Mouse (Mus musculus): ENCODE measurements around the gene Myl4. TPM values are rescaled to one million over a fixed set of nuclear protein-coding genes. Genes with fewer than 3 reads are reported as not detected.
A peak's percentile ranks its signal among the peaks of the same experiment; 100 is the strongest.

The Myl4 gene
- polyA plus RNA-seq, 1 experiment from 2014 or later = 1.2 TPM

GRCm38 (mm10) chr11:104614130-104614529, 63.7 kb downstream of the Myl4 start:
- Histone ChIP-seq H3K4me1 (replicated peaks) (peaks cover 19% of the 10 kb centered on the region), H3K4me3 (no peak overlapping the region), H3K27me3 (ENCODE audit: insufficient read depth, poor library complexity, severe bottlenecking) (peaks cover 28% of the 10 kb centered on the region), H3K36me3 (no peaks in the 10 kb centered on the region), H3K9me3 (no peaks in the 10 kb centered on the region), H3K27ac (no peak overlapping the region)
- no peak for DNase-seq (ENCODE audit: low spot score)
- WGBS = 89% methylated on average over 2 of the region's 2 CpGs

GRCm38 (mm10) chr11:104616182-104616581, 65.7 kb downstream of the Myl4 start:
- Histone ChIP-seq H3K4me1 (replicated peaks) (peaks cover 33% of the 10 kb centered on the region), H3K27ac (no peak overlapping the region), H3K9me3 (no peaks in the 10 kb centered on the region), H3K4me3 (no peak overlapping the region), H3K36me3 (no peaks in the 10 kb centered on the region), H3K27me3 (ENCODE audit: insufficient read depth, poor library complexity, severe bottlenecking) (peaks cover 8% of the 10 kb centered on the region)
- WGBS = 81% methylated on average over 5 of the region's 5 CpGs
- DNase-seq (ENCODE audit: low spot score) = no peak

GRCm38 (mm10) chr11:104618638-104619076, 68.2 kb downstream of the Myl4 start:
- Histone ChIP-seq H3K4me3 (no peak overlapping the region), H3K36me3 (no peaks in the 10 kb centered on the region), H3K4me1 (replicated peaks) (peaks cover 44% of the 10 kb centered on the region), H3K27ac (peak overlapping the region; percentile 77; the same call in 1 of the 2 replicates), H3K9me3 (no peaks in the 10 kb centered on the region), H3K27me3 (ENCODE audit: insufficient read depth, poor library complexity, severe bottlenecking) (no peaks in the 10 kb centered on the region)
- 66% methylated on average over 6 of the region's 6 CpGs for WGBS
- DNase-seq (ENCODE audit: low spot score) = no peak

- H3K4me3 ChIP-seq = no peak overlapping the region
- H3K27ac ChIP-seq = peak overlapping the region; percentile 77
- no peaks in the 10 kb centered on the region for H3K9me3 ChIP-seq
- H3K4me1 ChIP-seq (replicated peaks) = peaks cover 44% of the 10 kb centered on the region
- DNase-seq (ENCODE audit: low spot score) = peak; percentile 53
- no peaks in the 10 kb centered on the region for H3K27me3 ChIP-seq (ENCODE audit: insufficient read depth, poor library complexity, severe bottlenecking)
- H3K36me3 ChIP-seq = no peaks in the 10 kb centered on the region
- 44% methylated on average over 13 of the region's 13 CpGs for WGBS
These were observed 68.9 kb downstream of the Myl4 start for GRCm38 (mm10) chr11:104619084-104620022.

- Histone ChIP-seq H3K27me3 (ENCODE audit: insufficient read depth, poor library complexity, severe bottlenecking) (no peaks in the 10 kb centered on the region), H3K27ac (no peak overlapping the region), H3K4me3 (no peak overlapping the region), H3K9me3 (no peaks in the 10 kb centered on the region), H3K4me1 (replicated peaks) (peaks cover 62% of the 10 kb centered on the region), H3K36me3 (no peaks in the 10 kb centered on the region)
- WGBS = 45% methylated on average over 12 of the region's 12 CpGs
- DNase-seq (ENCODE audit: low spot score) = no peak
These were observed 71.8 kb downstream of the Myl4 start for GRCm38 (mm10) chr11:104622040-104622962.

GRCm38 (mm10) chr11:104624791-104625391, 74.4 kb downstream of the Myl4 start:
- Histone ChIP-seq H3K36me3 (no peaks in the 10 kb centered on the region), H3K4me1 (replicated peaks) (peaks cover 39% of the 10 kb centered on the region), H3K27ac (peak overlapping the region; percentile 53), H3K9me3 (no peaks in the 10 kb centered on the region), H3K27me3 (ENCODE audit: insufficient read depth, poor library complexity, severe bottlenecking) (no peaks in the 10 kb centered on the region), H3K4me3 (no peak overlapping the region)
- 43% methylated on average over 6 of the region's 6 CpGs for WGBS
- peak; percentile 53 for DNase-seq (ENCODE audit: low spot score)

- 41% methylated on average over 12 of the region's 12 CpGs for WGBS
- Histone ChIP-seq H3K36me3 (no peaks in the 10 kb centered on the region), H3K27me3 (ENCODE audit: insufficient read depth, poor library complexity, severe bottlenecking) (no peaks in the 10 kb centered on the region), H3K27ac (peak overlapping the region; percentile 53; the same call in 1 of the 2 replicates), H3K9me3 (no peaks in the 10 kb centered on the region), H3K4me1 (replicated peaks) (peaks cover 33% of the 10 kb centered on the region), H3K4me3 (no peak overlapping the region)
- peak; percentile 59 for DNase-seq (ENCODE audit: low spot score)
These were observed 75.3 kb downstream of the Myl4 start for GRCm38 (mm10) chr11:104625453-104626402.

- Histone ChIP-seq H3K9me3 (no peaks in the 10 kb centered on the region), H3K27ac (no peak overlapping the region), H3K36me3 (no peaks in the 10 kb centered on the region), H3K4me1 (replicated peaks) (peaks cover 37% of the 10 kb centered on the region), H3K4me3 (no peak overlapping the region), H3K27me3 (ENCODE audit: insufficient read depth, poor library complexity, severe bottlenecking) (no peaks in the 10 kb centered on the region)
- DNase-seq (ENCODE audit: low spot score) = no peak
These were observed 76.2 kb downstream of the Myl4 start for GRCm38 (mm10) chr11:104626635-104627034.

GRCm38 (mm10) chr11:104627616-104628301, 77.3 kb downstream of the Myl4 start:
- Histone ChIP-seq H3K27me3 (ENCODE audit: insufficient read depth, poor library complexity, severe bottlenecking) (no peaks in the 10 kb centered on the region), H3K4me3 (no peak overlapping the region), H3K9me3 (no peaks in the 10 kb centered on the region), H3K4me1 (replicated peaks) (peaks cover 36% of the 10 kb centered on the region), H3K36me3 (no peaks in the 10 kb centered on the region), H3K27ac (no peak overlapping the region)
- 61% methylated on average over 11 of the region's 11 CpGs for WGBS
- no peak for DNase-seq (ENCODE audit: low spot score)

- Histone ChIP-seq H3K9me3 (no peaks in the 10 kb centered on the region), H3K27me3 (ENCODE audit: insufficient read depth, poor library complexity, severe bottlenecking) (no peaks in the 10 kb centered on the region), H3K4me3 (no peak overlapping the region), H3K27ac (no peak overlapping the region), H3K4me1 (replicated peaks) (peaks cover 34% of the 10 kb centered on the region), H3K36me3 (no peaks in the 10 kb centered on the region)
- WGBS = 96% methylated on average over 5 of the region's 5 CpGs
- DNase-seq (ENCODE audit: low spot score) = no peak
These were observed 78.1 kb downstream of the Myl4 start for GRCm38 (mm10) chr11:104628566-104628965.

GRCm38 (mm10) chr11:104630185-104630835, 79.8 kb downstream of the Myl4 start:
- peaks cover 26% of the 10 kb centered on the region for H3K4me1 ChIP-seq (replicated peaks)
- no peak overlapping the region for H3K4me3 ChIP-seq
- H3K27ac ChIP-seq = no peak overlapping the region
- no peaks in the 10 kb centered on the region for H3K27me3 ChIP-seq (ENCODE audit: insufficient read depth, poor library complexity, severe bottlenecking)
- WGBS = 79% methylated on average over 7 of the region's 7 CpGs
- H3K9me3 ChIP-seq = no peaks in the 10 kb centered on the region
- no peaks in the 10 kb centered on the region for H3K36me3 ChIP-seq
- no peak for DNase-seq (ENCODE audit: low spot score)

Measured in hindbrain, embryonic 10.5 days (tissue).